Mouse (Mus musculus) liver, embryonic 14.5 days (tissue): ENCODE results near the gene I830077J02Rik. TPM values are rescaled to one million over a fixed set of nuclear protein-coding genes. Genes with fewer than 3 reads are reported as not detected.
A peak's percentile ranks its signal among the peaks of the same experiment; 100 is the strongest.

Experiments used
- ATAC-seq: fragments of 200-750 bp; cut with Nextera tagmentation; 2 replicates; pipeline ENCODE4 v1.8.0; 2017; ENCODE audit warnings: moderate number of reproducible peaks, mild to moderate bottlenecking, moderate library complexity; ENCODE audit not compliant: insufficient read depth
- DNase-seq, 3 experiments: peaks; one replicate each; pipeline ENCODE4 v3.0.0-alpha.2; 2012 to 2013; ENCODE audit warnings: low read depth in 3 of 3, low spot score in 3 of 3
- H3K27ac ChIP-seq: fragments of 300-500 bp; sonication (generic); 2 replicates; pipeline ENCODE4 v1.5.1; 2014; ENCODE audit warnings: moderate library complexity, mild to moderate bottlenecking, control low read depth, inconsistent platforms
- H3K27me3 ChIP-seq: fragments of 300-500 bp; sonication (generic); 2 replicates; pipeline ENCODE4 v1.6.1; 2014; ENCODE audit warnings: mild to moderate bottlenecking, low read length, moderate library complexity; ENCODE audit not compliant: control insufficient read depth, insufficient read depth
- H3K36me3 ChIP-seq: fragments of 300-500 bp; sonication (generic); replicated peaks from 2 replicates; pipeline ENCODE4 v1.6.1; 2014; ENCODE audit warnings: low read depth; ENCODE audit not compliant: control insufficient read depth, insufficient read depth
- H3K4me1 ChIP-seq, 2 experiments: fragments of 200-500 bp in 1 of 2; fragments of 300-500 bp in 1 of 2; sonication (generic) in 1 of 2; replicated peaks; 2 replicates each; pipeline ENCODE4 v1.6.1; 2012 to 2014; ENCODE audit warnings: antibody characterized with exemption in 1 of 2, inconsistent platforms in 1 of 2, low read length in 1 of 2; ENCODE audit not compliant: control insufficient read depth in 2 of 2, insufficient read depth in 2 of 2
- H3K4me2 ChIP-seq: fragments of 300-500 bp; sonication (generic); 2 replicates; pipeline ENCODE4 v1.6.1; 2014; ENCODE audit warnings: low read depth, mild to moderate bottlenecking, control low read depth, moderate library complexity
- H3K4me3 ChIP-seq, 2 experiments: fragments of 200-500 bp in 1 of 2; fragments of 300-500 bp in 1 of 2; sonication (generic) in 1 of 2; 2 replicates each; pipeline ENCODE4 v1.5.1; 2012 to 2014; ENCODE audit warnings: low read depth in 2 of 2, low read length in 2 of 2, mild to moderate bottlenecking in 2 of 2, control low read depth in 1 of 2, inconsistent platforms in 1 of 2, moderate library complexity in 1 of 2; ENCODE audit not compliant: insufficient read depth in 1 of 2
- H3K9ac ChIP-seq: fragments of 300-500 bp; sonication (generic); replicated peaks from 2 replicates; pipeline ENCODE4 v1.6.1; 2014; ENCODE audit warnings: mild to moderate bottlenecking, control low read depth, moderate library complexity
- H3K9me3 ChIP-seq: fragments of 300-500 bp; sonication (generic); 2 replicates; pipeline ENCODE4 v1.6.1; 2016; ENCODE audit warnings: low read length, mixed read lengths; ENCODE audit not compliant: control insufficient read depth
- CTCF ChIP-seq: IDR thresholded peaks from 2 replicates; pipeline ENCODE4 v1.5.1; 2016; ENCODE audit warnings: antibody characterized with exemption, low read depth, control low read depth
- EP300 ChIP-seq: IDR thresholded peaks from 2 replicates; pipeline ENCODE4 v1.6.1; 2016; ENCODE audit warnings: antibody characterized with exemption, low read depth
- WGBS: fragments of 180-500 bp; shearing (Covaris S2); extraction: QIAGEN DNeasy Blood & Tissue Kit; methylation state at CpG from one replicate; pipeline ENCODE4 v1.1.7; 2014; ENCODE audit not compliant: insufficient replicate concordance; 5-methylcytosine and 5-hydroxymethylcytosine counted together
- polyA plus RNA-seq, 2 experiments: library from polyadenylated mRNA; depleted of rRNA in 1 of 2; stranded (reverse) in 1 of 2; unstranded in 1 of 2; fragments of >200 nt; fragmentation: Nextera tagmentation in 1 of 2; extraction: Ambion mirVana in 1 of 2; gene quantifications; 2 replicates each; pipeline versions ENCODE4 v1.2.1 to v1.2.3; 2012 to 2014

The I830077J02Rik gene
- polyA plus RNA-seq, 2 experiments: 3.0 to 4.1 TPM

DNA sequence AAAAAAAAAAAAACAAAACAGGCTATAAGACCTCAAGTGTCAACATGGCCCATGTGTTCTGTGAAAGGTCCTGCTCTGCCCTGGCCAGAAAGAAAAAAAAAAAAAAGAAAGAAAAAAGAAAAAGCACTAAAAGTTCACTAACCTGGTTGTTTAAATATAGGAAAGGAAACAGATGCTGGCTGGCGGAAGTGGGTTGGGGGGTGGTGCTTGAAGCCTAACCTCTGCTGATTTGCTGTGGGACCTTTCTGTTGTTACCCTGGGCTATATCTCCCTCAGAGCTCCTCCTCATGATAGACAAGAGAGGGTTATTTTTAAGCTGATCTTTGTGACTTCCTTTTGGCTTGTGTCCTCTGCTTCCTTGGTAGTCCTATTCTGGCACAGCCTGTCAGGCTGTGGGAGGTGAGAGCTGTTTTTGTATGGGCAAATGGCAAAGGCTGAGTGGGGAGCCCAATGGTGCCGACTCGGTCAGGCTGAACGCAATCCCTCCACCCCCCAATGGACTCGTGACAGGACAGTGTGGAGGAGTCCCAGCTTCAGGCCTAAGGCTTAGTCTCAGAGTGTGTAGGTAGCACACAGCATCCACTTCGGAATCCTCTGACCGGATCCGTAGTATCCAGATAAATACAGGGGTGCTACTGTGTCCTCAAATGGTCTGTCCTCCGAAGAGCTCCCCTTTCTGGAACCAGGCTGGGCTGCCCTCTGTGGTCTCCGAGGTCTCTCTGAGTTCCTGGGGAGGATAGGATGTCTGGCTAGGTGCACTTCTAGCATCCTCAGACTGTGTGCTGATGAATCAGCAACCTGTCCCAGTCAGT, 40.5 kb downstream of the I830077J02Rik start:
- Histone ChIP-seq H3K4me3 (no peak overlapping the region), H3K27ac (peak overlapping the region; percentile 25), H3K9ac (no peak overlapping the region), H3K27me3 (no peaks in the 10 kb centered on the region), H3K4me2 (peak overlapping the region; percentile 53), H3K4me1 (peaks cover 14 to 35% of the 10 kb centered on the region in 2 experiments), H3K9me3 (no peaks in the 10 kb centered on the region), H3K36me3 (no peaks in the 10 kb centered on the region)
- 21% methylated on average over 10 of the region's 10 CpGs for WGBS
- TF ChIP-seq CTCF: no peak
- TF ChIP-seq EP300: no peak
- peak; percentile 12 for ATAC-seq
- no peak for DNase-seq

- Histone ChIP-seq H3K27ac (no peak overlapping the region), H3K9ac (no peak overlapping the region), H3K4me3 (no peak overlapping the region), H3K4me1 (peaks cover 14 to 35% of the 10 kb centered on the region in 2 experiments), H3K27me3 (no peaks in the 10 kb centered on the region), H3K9me3 (no peaks in the 10 kb centered on the region), H3K4me2 (no peak overlapping the region), H3K36me3 (no peaks in the 10 kb centered on the region)
- no peak for ATAC-seq
- 41% methylated on average over 3 of the region's 3 CpGs for WGBS
- no peak for TF ChIP-seq EP300
- no peak for TF ChIP-seq CTCF
- DNase-seq: no peak
These were observed 41.3 kb downstream of the I830077J02Rik start for GRCm38 (mm10) chr3:105891141-105891540.

DNA sequence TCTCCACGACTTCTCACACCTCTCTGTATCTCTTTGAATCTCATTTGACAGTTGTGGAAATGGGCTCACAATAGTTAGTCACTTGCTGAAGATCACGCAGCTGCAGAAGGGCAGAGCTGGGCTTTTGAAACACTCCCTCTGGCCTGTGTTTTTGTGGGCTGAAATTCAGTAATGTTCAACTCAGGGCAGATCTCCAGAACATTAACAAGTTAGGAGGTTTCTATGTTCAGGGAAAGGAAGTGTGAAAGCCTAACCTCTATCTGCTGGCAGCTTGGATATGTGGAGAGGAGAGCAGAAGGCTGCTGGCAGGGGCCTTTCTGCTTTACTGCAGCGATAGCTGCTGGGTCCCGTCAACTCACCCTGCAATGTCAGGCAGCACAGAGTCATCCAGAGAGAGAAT, 42.2 kb downstream of the I830077J02Rik start:
- no peak overlapping the region for H3K4me3 ChIP-seq
- no peak overlapping the region for H3K9ac ChIP-seq
- H3K4me2 ChIP-seq: no peak overlapping the region
- H3K36me3 ChIP-seq: no peaks in the 10 kb centered on the region
- peaks cover 14 to 33% of the 10 kb centered on the region in 2 experiments for H3K4me1 ChIP-seq
- H3K27me3 ChIP-seq: no peaks in the 10 kb centered on the region
- no peak for ATAC-seq
- no peak overlapping the region for H3K27ac ChIP-seq
- 57% methylated on average over 4 of the region's 4 CpGs for WGBS
- no peak for DNase-seq
- H3K9me3 ChIP-seq: no peaks in the 10 kb centered on the region
- TF ChIP-seq CTCF (no peak), EP300 (no peak)

- peaks cover 14 to 22% of the 10 kb centered on the region in 2 experiments for H3K4me1 ChIP-seq
- 49% methylated on average over 3 of the region's 3 CpGs for WGBS
- DNase-seq (no peak), ATAC-seq (no peak)
- no peak overlapping the region for H3K27ac ChIP-seq
- H3K4me3 ChIP-seq: no peak overlapping the region
- H3K27me3 ChIP-seq: no peaks in the 10 kb centered on the region
- no peak overlapping the region for H3K9ac ChIP-seq
- no peaks in the 10 kb centered on the region for H3K36me3 ChIP-seq
- no peak for TF ChIP-seq EP300
- TF ChIP-seq CTCF: no peak
- H3K9me3 ChIP-seq: no peaks in the 10 kb centered on the region
- H3K4me2 ChIP-seq: no peak overlapping the region
These were observed 43.5 kb downstream of the I830077J02Rik start for GRCm38 (mm10) chr3:105888961-105889360.

DNA sequence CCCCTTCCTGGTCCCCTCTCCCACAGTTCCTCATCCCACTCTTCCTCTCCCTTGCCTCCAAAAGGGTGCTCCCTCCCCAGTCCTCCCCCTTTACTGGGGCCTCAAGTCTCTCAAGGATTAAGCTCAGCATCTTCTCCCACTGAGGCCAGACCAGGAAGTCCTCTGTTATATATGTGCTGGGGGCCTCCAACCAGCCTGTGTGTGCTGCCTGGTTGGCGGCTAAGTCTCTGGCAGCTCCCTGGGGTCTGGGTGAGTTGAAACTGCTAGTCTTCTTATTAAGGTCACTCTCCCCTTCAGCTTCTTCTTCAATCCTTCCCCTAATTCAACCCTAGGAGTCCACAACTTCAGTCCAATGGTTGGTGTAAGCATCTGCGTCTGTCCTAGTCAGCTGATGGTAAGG, 49.4 kb downstream of the I830077J02Rik start:
- DNase-seq: no peak
- Histone ChIP-seq H3K36me3 (no peaks in the 10 kb centered on the region), H3K4me2 (no peak overlapping the region), H3K9ac (no peak overlapping the region), H3K9me3 (no peaks in the 10 kb centered on the region), H3K27ac (no peak overlapping the region), H3K4me1 (peaks cover 0 to 1% of the 10 kb centered on the region in 2 experiments; a peak in 1 of 4 replicates), H3K27me3 (no peaks in the 10 kb centered on the region), H3K4me3 (no peak overlapping the region)
- TF ChIP-seq EP300 (no peak), CTCF (no peak)
- 84% methylated on average over 2 of the region's 2 CpGs for WGBS
- no peak for ATAC-seq
